Mouse (Mus musculus): ENCODE measurements at regions not wholly inside any gene's neighbourhood (a gene's known extent, or its start where the extent isn't known, plus 50 kb on each side); places are given as distances from the start of the nearest gene placed in this dataset.
A peak's percentile ranks its signal among the peaks of the same experiment; 100 is the strongest.
"Not testable (repeated sequence)": the region's sequence is repeated elsewhere in the genome, so short reads cannot be mapped to it uniquely, and the experiment has no call there.

DNA sequence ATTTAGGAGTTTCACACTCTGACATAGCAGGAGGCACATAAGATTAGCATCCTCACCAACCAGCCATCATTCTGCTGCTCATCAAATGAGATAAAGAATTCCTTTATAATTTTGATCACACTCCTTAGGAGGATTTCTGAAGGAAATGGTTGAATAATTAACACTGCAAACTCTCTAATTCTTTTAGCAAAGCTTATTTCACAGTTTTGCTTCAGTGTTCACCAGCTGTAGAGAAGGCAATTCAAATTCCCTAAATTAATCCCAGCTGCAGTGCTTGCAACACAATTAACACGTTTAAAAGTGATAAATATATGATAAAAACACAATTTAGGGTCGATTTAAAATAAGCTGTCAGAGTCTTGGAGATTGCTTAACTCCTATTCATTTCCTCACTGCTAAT, 1150.9 kb upstream of the Nova1 start:
- Histone ChIP-seq H3K9me3 (replicated peaks) (no peaks in the 10 kb centered on the region), H3K4me3 (ENCODE audit: low read depth, low read length) (no peak overlapping the region), H3K36me3 (replicated peaks) (no peaks in the 10 kb centered on the region), H3K4me1 (ENCODE audit: insufficient read depth, low read depth, low read length) (no peaks in the 10 kb centered on the region), H3K27me3 (ENCODE audit: insufficient read depth, low read length) (no peaks in the 10 kb centered on the region)
- ATAC-seq (ENCODE audit: extremely low read depth, insufficient number of reproducible peaks, low FRiP score, poor library complexity, severe bottlenecking) (no peak), DNase-seq (ENCODE audit: low spot score) (no peak)
- TF ChIP-seq GATA1 (IDR thresholded peaks at IDR 0.05; ENCODE audit: borderline replicate concordance, low read length) (no peak), CTCF (IDR thresholded peaks at IDR 0.05; ENCODE audit: low read depth, low read length) (no peak), TAL1 (conservative IDR thresholded peaks at IDR 0.05; ENCODE audit: low read depth, low read length) (no peak), POLR2AphosphoS5 (IDR thresholded peaks at IDR 0.05; ENCODE audit: insufficient replicate concordance, low read depth, low read length) (no peak), GATA2 (IDR thresholded peaks at IDR 0.05; ENCODE audit: borderline replicate concordance, low read depth, low read length) (no peak)

DNA sequence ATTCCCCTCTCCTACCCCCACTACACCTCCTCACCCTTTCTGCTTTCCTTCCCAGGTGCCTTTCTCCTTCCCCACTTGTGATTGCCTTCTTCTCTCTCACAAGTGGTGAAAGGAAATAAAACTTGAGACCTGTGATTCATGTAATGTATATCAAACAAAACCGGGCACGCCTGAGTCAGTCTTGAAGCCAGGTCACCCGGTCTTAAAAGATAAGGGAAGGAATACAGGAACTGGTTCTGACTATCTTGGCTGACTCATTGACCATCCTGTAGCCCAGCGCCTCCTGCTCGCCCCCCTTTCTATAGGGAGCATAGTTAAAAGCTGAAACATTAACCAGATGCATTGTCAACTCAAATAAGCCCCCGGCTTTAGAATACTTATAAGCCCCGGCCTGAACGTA, 1135.6 kb upstream of the Nova1 start:
- Histone ChIP-seq H3K27me3 (ENCODE audit: insufficient read depth, low read length) (no peaks in the 10 kb centered on the region), H3K9me3 (replicated peaks) (no peaks in the 10 kb centered on the region), H3K36me3 (replicated peaks) (no peaks in the 10 kb centered on the region), H3K4me1 (ENCODE audit: insufficient read depth, low read depth, low read length) (no peaks in the 10 kb centered on the region), H3K4me3 (ENCODE audit: low read depth, low read length) (no peak overlapping the region)
- peak; percentile 83 for ATAC-seq (ENCODE audit: extremely low read depth, insufficient number of reproducible peaks, low FRiP score, poor library complexity, severe bottlenecking)
- peak; percentile 35; the same call in 1 of the 2 replicates for TF ChIP-seq TAL1 (conservative IDR thresholded peaks at IDR 0.05; ENCODE audit: low read depth, low read length)
- no peak for TF ChIP-seq CTCF (IDR thresholded peaks at IDR 0.05; ENCODE audit: low read depth, low read length)
- peak; percentile 2 for DNase-seq (ENCODE audit: low spot score)

DNA sequence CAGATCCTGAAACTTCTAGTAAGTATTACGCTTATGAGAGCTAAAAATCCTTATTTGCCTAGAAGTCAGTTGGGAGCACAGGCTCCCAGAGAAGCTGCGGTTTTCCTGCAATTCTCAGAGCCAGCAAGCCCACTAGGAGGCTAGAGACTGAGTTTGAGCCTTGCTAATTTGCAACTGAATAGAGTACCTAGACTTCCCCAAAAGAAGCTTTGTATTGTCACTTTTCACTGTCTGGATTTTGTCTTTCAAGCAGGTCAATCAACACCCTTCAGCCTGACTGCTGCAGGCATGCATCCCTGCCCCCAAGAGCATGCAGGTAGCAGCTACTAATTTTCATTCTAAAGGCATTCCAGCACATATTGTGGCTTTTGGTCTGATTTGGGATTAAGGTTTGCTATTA, 1120.8 kb upstream of the Nova1 start:
- H3K27me3 ChIP-seq (ENCODE audit: insufficient read depth, low read length) = not testable (repeated sequence)

DNA sequence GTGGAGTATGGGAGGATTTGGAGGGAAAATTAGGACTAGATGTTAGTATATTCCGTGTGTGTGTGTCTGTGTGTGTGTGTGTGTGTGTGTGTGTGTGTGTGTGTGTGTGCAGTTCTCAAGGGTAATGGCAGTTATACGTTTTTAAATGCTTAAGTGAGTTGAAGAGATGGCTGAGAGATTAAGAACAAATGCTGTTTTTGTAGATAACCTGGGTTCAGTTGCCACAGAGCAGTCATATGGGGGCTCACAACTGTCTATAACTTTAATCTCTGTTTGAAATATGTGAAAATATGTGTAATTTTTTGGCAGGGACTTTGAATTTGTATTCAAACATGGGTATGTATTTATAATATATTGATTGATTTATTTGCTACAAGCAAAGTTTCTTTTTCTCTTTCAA, 1108.3 kb upstream of the Nova1 start:
- H3K9me3 ChIP-seq (replicated peaks) = no peaks in the 10 kb centered on the region
- DNase-seq (ENCODE audit: low spot score) (no peak), ATAC-seq (ENCODE audit: extremely low read depth, insufficient number of reproducible peaks, low FRiP score, poor library complexity, severe bottlenecking) (peak; percentile 54)
- no peak overlapping the region for H3K4me3 ChIP-seq (ENCODE audit: low read depth, low read length)
- no peak for TF ChIP-seq GATA1 (IDR thresholded peaks at IDR 0.05; ENCODE audit: borderline replicate concordance, low read length)
- no peak for TF ChIP-seq GATA2 (IDR thresholded peaks at IDR 0.05; ENCODE audit: borderline replicate concordance, low read depth, low read length)
- no peak for TF ChIP-seq TAL1 (conservative IDR thresholded peaks at IDR 0.05; ENCODE audit: low read depth, low read length)
- no peak for TF ChIP-seq CTCF (IDR thresholded peaks at IDR 0.05; ENCODE audit: low read depth, low read length)
- TF ChIP-seq POLR2AphosphoS5 (IDR thresholded peaks at IDR 0.05; ENCODE audit: insufficient replicate concordance, low read depth, low read length) = no peak
- no peaks in the 10 kb centered on the region for H3K27me3 ChIP-seq (ENCODE audit: insufficient read depth, low read length)
- peaks cover 10% of the 10 kb centered on the region for H3K4me1 ChIP-seq (ENCODE audit: insufficient read depth, low read depth, low read length)
- H3K36me3 ChIP-seq (replicated peaks) = no peaks in the 10 kb centered on the region

More for the DNA sequence above, 1120.8 kb upstream of the Nova1 start:
- not testable (repeated sequence) for H3K36me3 ChIP-seq (replicated peaks); DNase-seq (ENCODE audit: low spot score); ATAC-seq (ENCODE audit: extremely low read depth, insufficient number of reproducible peaks, low FRiP score, poor library complexity, severe bottlenecking); H3K9me3 ChIP-seq (replicated peaks); H3K4me1 ChIP-seq (ENCODE audit: insufficient read depth, low read depth, low read length); H3K4me3 ChIP-seq (ENCODE audit: low read depth, low read length)

Data from G1E (cell line).